Mouse (Mus musculus) mouse trophoblast stem cell (cell line): ENCODE measurements around the gene Utrn.

Source experiments
- in situ Hi-C, 2 experiments: fragments of 300-500 bp; cut with MseI, MboI; formaldehyde crosslinking; loops; 2 replicates in 1 of 2; 3 replicates in 1 of 2; pipeline ENCODE4 v1.15.1; 2025

The Utrn gene

GRCm38 (mm10) chr10:12837636-12838035, 31.5 kb downstream of the Utrn start:
- in situ Hi-C loops = no loop called here

GRCm38 (mm10) chr10:12836048-12836816, 32.9 kb downstream of the Utrn start:
- in situ Hi-C loops = no loop called here

DNA sequence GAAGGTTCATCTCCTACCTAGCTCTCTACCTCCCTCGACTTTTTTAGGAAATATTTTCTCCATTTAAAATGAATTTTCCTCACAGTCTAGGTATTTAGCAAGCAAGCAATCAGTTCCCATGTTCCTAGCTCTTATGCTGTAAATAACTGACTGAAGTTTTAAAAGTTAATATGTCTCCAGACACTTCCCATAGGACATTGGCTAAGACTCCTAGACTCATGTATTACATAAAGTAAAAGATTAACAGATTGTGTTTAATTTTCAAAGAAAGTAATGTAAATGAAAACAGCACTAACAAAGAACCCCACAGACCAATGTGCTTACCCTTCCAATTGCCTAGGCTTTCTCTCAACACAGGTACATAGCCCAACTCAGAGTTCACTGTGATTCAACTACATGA, 35.0 kb downstream of the Utrn start:
- in situ Hi-C loops = no loop called here

- in situ Hi-C loops = no loop called here
Observed at GRCm38 (mm10) chr10:12832163-12832562, 37.0 kb downstream of the Utrn start.

DNA sequence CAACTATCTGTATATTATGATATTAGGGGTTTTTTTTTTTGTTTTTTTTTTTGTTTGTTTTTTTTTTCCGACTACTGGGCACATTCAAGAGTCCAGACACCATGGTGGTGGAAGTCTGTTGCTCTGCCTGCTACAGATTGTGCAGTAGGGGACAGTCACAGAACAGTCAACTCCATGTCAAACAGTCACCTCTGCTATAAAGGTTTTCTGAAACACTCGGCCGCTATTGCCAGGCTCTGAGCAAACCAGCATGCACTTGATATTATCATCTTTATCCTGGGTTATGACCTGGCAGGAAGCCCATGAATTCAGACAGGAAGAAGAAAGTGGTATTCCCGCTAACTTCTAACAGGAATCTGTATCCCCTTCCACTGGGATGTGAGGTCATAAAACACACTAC, 41.4 kb downstream of the Utrn start:
- in situ Hi-C loops = no loop called here

DNA sequence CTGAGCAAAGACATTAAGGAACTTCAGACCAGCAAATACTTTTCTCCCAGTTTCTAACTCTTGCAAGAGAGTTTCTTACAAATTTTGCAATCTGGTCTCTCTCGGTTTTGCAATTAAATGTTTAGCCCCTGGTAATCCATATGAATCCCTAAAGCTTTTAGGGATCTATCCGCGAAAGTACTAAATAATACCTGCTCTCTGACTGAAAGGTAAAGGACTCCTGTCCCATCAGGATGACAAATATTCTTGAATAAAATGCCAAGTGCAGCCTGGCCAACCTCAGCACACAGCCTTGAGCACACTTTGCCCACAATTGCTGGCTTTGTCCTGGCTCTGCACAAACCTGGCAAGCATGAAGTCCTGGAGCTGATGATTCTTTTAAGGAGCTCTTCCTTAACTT, 41.9 kb downstream of the Utrn start:
- in situ Hi-C loops = no loop called here

- in situ Hi-C loops = no loop called here
Observed at GRCm38 (mm10) chr10:12826760-12827281, 42.3 kb downstream of the Utrn start.

- in situ Hi-C loops = no loop called here
Observed at GRCm38 (mm10) chr10:12824386-12824785, 44.8 kb downstream of the Utrn start.

GRCm38 (mm10) chr10:12823437-12824219, 45.5 kb downstream of the Utrn start:
- in situ Hi-C loops = no loop called here

DNA sequence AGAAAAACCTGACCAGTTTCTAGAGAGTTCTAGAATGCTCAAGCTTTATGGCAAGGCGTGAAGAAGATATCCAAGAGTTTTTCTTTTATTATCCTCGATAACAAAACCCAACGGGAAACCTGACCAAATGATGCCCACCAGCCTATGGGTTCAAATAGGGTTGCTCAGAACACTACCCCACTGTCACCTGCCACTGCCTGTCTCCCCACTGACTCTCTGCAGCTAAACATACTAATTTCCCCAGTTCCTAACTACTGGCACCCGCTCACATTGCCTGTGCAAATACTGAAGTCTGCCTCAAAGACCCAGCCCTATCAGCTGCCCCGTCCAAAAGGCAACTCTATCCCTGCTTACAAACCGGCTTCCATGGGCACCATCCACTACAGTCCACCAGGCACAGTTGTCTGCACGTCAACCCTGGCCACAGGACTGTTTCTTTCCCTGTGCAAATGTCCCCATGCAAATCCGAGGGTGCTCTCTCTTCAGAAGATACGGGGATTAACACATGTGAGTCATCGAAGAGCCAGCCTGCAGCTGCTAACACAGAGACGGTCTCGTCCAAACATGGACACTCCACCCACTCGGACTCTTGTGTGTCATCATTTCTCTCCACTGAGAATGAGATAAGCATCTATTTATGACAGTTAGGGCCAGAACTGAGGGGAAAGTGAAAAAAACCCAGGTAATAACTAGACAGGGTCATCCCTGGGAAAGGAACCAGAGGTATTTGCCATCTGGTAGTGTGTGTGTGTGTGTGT, 48.0 kb downstream of the Utrn start:
- in situ Hi-C loops = no loop called here

GRCm38 (mm10) chr10:12817409-12817808, 51.8 kb downstream of the Utrn start:
- in situ Hi-C loops = no loop called here

DNA sequence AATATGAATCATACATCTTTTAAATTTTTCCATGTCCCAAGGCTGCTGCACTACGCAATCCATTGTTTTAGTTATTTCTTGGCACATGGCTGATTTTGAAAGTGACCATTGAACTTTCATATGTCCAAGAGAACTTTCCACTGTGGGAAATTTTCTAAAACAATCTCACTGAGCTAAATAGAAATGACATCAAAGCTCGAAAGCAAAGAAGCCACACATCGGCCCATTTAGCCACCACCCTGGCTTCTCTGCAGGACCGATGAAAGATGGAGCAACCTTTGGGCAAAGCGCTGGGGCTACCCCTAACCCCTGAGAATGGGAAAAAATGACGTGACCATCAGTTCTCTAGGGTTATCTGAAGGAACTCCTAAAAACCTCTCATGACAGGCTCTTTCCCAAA, 52.6 kb downstream of the Utrn start:
- in situ Hi-C loops = no loop called here

DNA sequence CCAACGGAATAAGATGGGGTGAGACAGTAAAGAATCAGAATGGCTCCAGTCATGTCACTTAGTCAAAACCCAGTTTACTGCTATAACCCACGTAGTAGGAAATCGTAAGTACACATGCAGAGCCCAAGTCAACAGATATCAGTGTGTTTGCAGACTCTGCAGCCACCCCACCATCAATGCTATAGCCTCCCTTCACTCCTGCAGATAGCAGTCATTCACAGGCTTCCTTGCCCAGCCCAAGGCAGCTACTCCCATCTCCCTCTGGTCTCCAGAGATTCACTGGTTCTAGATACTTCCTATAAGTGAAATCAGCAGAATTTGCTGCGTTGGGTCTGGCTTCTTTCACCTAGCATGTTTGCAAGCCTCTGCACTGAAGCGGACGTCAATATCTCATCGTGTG, 54.8 kb downstream of the Utrn start:
- in situ Hi-C loops = no loop called here

DNA sequence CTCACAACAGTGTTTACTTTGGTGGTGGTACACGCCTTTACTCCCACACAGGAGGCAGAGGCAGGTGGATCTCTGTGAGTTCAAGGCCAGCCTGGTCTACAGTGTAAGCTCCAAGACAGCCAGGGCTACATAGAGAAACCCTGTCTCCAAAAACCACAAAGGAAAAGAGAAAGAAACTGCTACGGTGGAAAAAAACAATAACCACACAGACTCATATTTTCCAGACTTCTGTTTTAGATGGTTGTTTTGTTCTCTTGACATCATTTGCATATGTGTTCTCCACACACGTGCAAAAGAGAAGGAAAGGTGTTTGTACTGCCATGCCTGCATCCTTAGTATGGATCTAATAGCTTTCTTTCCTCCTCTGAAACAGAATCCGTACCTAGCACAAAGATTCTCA, 55.3 kb downstream of the Utrn start:
- in situ Hi-C loops = no loop called here

DNA sequence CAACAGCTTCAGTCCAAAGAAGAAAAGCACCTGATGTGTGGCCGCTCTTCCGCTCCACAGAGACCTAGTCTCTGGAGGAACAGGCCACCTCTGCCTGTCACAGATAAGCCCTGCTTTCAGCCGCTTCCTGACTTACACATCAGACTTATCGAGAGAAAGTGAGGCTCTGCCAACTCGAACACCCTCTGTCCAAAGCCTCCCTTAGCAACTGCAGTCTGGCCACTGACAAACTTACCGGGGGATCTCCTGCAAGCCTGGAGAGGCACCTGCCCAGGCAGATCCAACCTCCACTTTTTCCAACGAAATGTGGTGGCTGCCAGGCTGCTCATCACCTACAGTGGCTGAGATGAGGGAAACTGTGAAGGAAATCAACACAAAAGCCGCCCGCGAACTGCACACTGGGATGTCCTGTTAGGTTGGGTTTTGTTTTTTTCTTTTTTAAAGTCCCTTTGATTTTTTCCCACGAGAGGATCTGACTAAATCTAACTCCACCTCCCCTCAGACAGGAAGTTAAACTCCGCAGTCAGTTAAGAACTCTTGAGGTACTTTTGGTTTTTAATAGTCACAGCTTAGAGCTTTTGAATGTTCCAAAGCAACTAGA, 55.9 kb downstream of the Utrn start:
- in situ Hi-C loops = no loop called here

GRCm38 (mm10) chr10:12812680-12813079, 56.5 kb downstream of the Utrn start:
- in situ Hi-C loops = no loop called here

DNA sequence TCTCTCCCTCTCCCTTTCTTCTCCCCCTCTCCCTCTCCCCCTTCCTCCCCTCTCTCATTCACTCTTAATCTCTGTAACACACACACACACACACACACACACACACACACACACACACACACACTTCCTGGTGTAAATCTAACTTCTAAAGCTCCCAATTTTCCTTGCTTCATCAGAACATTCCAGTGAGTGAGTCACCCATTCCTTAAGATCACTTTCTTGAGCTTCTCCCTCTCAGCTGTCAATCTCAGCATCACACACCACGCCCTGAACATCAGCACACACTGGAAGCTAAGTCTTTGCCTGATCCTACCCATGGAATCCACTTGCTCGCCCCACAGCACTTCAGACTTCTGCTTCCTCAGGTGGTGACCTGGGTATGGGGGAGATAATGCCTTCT, 58.3 kb downstream of the Utrn start:
- in situ Hi-C loops = no loop called here

- in situ Hi-C loops = no loop called here
Observed at GRCm38 (mm10) chr10:12809702-12810101, 59.5 kb downstream of the Utrn start.

DNA sequence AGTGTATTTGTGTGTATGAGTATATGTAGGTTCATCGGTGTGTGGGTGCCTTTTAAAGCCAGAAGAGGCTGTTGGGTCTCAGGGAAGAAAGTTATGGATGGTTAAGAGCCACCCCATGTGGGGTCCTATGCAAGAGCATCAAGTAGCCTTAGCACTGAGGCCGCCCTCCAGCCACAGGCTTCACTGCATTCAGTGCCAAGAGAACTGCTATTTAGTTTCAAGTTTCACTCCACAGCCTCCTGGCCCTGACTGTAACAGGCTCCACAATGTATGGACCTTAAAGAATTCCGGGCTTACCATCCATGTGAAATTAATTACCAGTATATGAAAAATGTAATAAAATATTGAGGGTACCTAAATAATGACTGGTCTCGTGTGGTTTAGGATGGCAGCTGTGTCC, 60.7 kb downstream of the Utrn start:
- in situ Hi-C loops = no loop called here

DNA sequence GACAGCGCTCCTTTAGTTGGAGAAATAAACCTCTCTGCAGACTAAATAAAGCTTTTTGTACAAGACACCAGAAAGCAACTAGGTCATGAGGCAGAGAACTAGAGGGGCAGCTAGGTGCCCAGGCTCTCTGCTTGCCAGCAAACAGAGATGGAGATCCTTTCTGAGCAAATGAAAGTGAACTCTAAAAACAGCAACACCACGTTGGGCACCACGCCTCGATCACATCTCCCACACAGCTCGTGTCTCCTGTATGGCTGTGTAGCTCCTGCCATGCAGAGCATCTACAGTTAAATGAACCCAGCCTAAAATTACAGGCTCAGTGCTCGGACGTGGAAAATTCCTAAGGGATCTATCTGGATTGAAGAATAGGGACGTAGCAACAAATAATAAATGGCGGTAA, 61.5 kb downstream of the Utrn start:
- in situ Hi-C loops = no loop called here

DNA sequence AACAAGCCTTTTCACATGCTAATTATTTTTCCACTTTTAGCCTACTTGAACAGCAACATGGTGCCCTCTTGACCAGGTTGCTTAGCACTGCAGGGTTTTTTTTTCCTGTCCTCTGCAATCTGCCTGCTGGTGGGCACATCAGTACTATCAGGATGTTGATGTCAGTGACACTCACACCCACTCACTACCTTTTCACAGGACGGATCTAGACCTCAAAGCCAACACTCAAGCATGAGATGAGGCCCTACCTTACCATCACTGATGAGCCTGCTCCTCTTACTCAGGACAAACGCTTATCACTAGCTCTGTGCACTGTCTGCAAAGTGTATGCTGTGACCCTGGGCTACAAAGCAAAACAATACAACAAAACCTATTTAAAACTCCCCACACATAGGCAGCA, 63.3 kb downstream of the Utrn start:
- in situ Hi-C loops = no loop called here

- in situ Hi-C loops = no loop called here
Observed at GRCm38 (mm10) chr10:12803939-12804338, 65.2 kb downstream of the Utrn start.
